Mouse (Mus musculus) liver, adult 2 months (tissue): Measurements from ENCODE around the gene Omt2a. TPM values are rescaled to one million over a fixed set of nuclear protein-coding genes. Genes with fewer than 3 reads are reported as not detected.
"Not testable (repeated sequence)": the region's sequence is repeated elsewhere in the genome, so short reads cannot be mapped to it uniquely, and the experiment has no call there.

Experiments
- DNase-seq: peaks from one replicate; pipeline ENCODE4 v3.0.0-alpha.2; 2011; ENCODE audit warnings: low read depth, low spot score; ENCODE audit errors: extremely low read depth
- H3K27ac ChIP-seq: fragments of 200-500 bp; replicated peaks from 2 replicates; pipeline ENCODE4 v1.5.1; 2012; ENCODE audit warnings: low read depth, mild to moderate bottlenecking, control low read depth, inconsistent platforms, low read length; ENCODE audit not compliant: insufficient read depth
- H3K27me3 ChIP-seq: fragments of 200-500 bp; 2 replicates; pipeline ENCODE4 v1.6.1; 2012; ENCODE audit warnings: mild to moderate bottlenecking, moderate library complexity, low read length, inconsistent platforms; ENCODE audit not compliant: control insufficient read depth, insufficient read depth
- H3K36me3 ChIP-seq: fragments of 200-500 bp; 2 replicates; pipeline ENCODE4 v1.6.1; 2012; ENCODE audit warnings: low read length, inconsistent platforms; ENCODE audit not compliant: control insufficient read depth, insufficient read depth
- H3K4me1 ChIP-seq: fragments of 200-500 bp; 2 replicates; pipeline ENCODE4 v1.6.1; 2011; ENCODE audit warnings: low read length; ENCODE audit not compliant: control insufficient read depth, insufficient read depth
- H3K4me3 ChIP-seq: fragments of 200-500 bp; 2 replicates; pipeline ENCODE4 v1.5.1; 2011; ENCODE audit warnings: low read depth, mild to moderate bottlenecking, control low read depth, low read length, moderate library complexity; ENCODE audit not compliant: insufficient read depth
- H3K79me2 ChIP-seq: fragments of 200-500 bp; 2 replicates; pipeline ENCODE4 v1.6.1; 2012; ENCODE audit warnings: inconsistent platforms, mild to moderate bottlenecking, low read length, moderate library complexity; ENCODE audit not compliant: control insufficient read depth, insufficient read depth
- H3K9ac ChIP-seq: fragments of 200-500 bp; 2 replicates; pipeline ENCODE4 v1.6.1; 2012; ENCODE audit warnings: low read depth, mild to moderate bottlenecking, control low read depth, inconsistent platforms, low read length
- CTCF ChIP-seq: fragments of 200-500 bp; IDR thresholded peaks from 2 replicates; pipeline ENCODE4 v1.5.1; 2011; ENCODE audit warnings: low read depth, low read length, control low read depth
- POLR2A ChIP-seq: fragments of 200-500 bp; IDR thresholded peaks from 2 replicates; pipeline ENCODE4 v1.6.1; 2011; ENCODE audit warnings: low read length, control low read depth; ENCODE audit not compliant: insufficient read depth; ENCODE audit errors: extremely low read depth
- WGBS: fragments of 180-500 bp; shearing (Covaris S2); methylation state at CpG from one replicate; pipeline ENCODE4 v1.1.7; 2018; 5-methylcytosine and 5-hydroxymethylcytosine counted together
- polyA plus RNA-seq: library from polyadenylated mRNA; depleted of rRNA; stranded (reverse); fragments of >200 nt; gene quantifications from 2 replicates; pipeline ENCODE4 v1.2.3, GENCODE M21; 2012
- total RNA-seq: library from RNA; depleted of rRNA; stranded (reverse); fragments of >200 nt; gene quantifications from 2 replicates; pipeline ENCODE4 v1.2.3, GENCODE M21; 2014

Gene Omt2a
- total and polyA plus RNA-seq, 2 experiments, result not detected

- no peak overlapping the region for H3K9ac ChIP-seq
- H3K4me3 ChIP-seq, result no peak overlapping the region
- H3K27me3 ChIP-seq, result no peaks in the 10 kb centered on the region
- no peaks in the 10 kb centered on the region for H3K36me3 ChIP-seq
- H3K27ac ChIP-seq, result no peak overlapping the region
- H3K79me2 ChIP-seq, result no peaks in the 10 kb centered on the region
- TF ChIP-seq POLR2A (no peak), CTCF (peak; percentile 35; the same call in 1 of the 2 replicates)
- no peaks in the 10 kb centered on the region for H3K4me1 ChIP-seq
- WGBS, result 7% methylated on average over 1 of the region's 1 CpGs
- DNase-seq, result peak; percentile 37
These were observed 4.9 kb upstream of the Omt2a start for GRCm38 (mm10) chr9:78319499-78319898.

GRCm38 (mm10) chr9:78308122-78308521 lies 6.5 kb downstream of the Omt2a start:
- not testable (repeated sequence) for H3K79me2 ChIP-seq, H3K36me3 ChIP-seq, H3K27me3 ChIP-seq, H3K4me1 ChIP-seq, DNase-seq, H3K4me3 ChIP-seq, H3K27ac ChIP-seq, H3K9ac ChIP-seq
- WGBS, result 86% methylated on average over 3 of the region's 3 CpGs

- H3K79me2 ChIP-seq, H3K4me1 ChIP-seq, H3K27me3 ChIP-seq, DNase-seq, H3K36me3 ChIP-seq, H3K4me3 ChIP-seq, H3K9ac ChIP-seq, H3K27ac ChIP-seq: not testable (repeated sequence)
- 66% methylated on average over 1 of the region's 1 CpGs for WGBS
These were observed 15.5 kb downstream of the Omt2a start for GRCm38 (mm10) chr9:78299143-78299542.

GRCm38 (mm10) chr9:78298232-78298631 lies 16.4 kb downstream of the Omt2a start:
- Histone ChIP-seq H3K27me3 (no peaks in the 10 kb centered on the region), H3K79me2 (no peaks in the 10 kb centered on the region), H3K36me3 (no peaks in the 10 kb centered on the region), H3K4me1 (no peaks in the 10 kb centered on the region), H3K9ac (no peak overlapping the region), H3K4me3 (no peak overlapping the region), H3K27ac (no peak overlapping the region)
- 89% methylated on average over 1 of the region's 1 CpGs for WGBS
- no peak for DNase-seq
- TF ChIP-seq CTCF (no peak), POLR2A (no peak)

- not testable (repeated sequence) for H3K4me3 ChIP-seq, H3K79me2 ChIP-seq, H3K36me3 ChIP-seq, H3K4me1 ChIP-seq, H3K27me3 ChIP-seq, H3K27ac ChIP-seq, H3K9ac ChIP-seq
- 12% methylated on average over 6 of the region's 6 CpGs for WGBS
- peak; percentile 78 for TF ChIP-seq CTCF
- peak; percentile 35 for DNase-seq
These were observed 18.5 kb downstream of the Omt2a start for GRCm38 (mm10) chr9:78296089-78296488.

- H3K36me3 ChIP-seq, H3K9ac ChIP-seq, H3K27me3 ChIP-seq, H3K4me1 ChIP-seq, H3K27ac ChIP-seq, H3K4me3 ChIP-seq, H3K79me2 ChIP-seq, DNase-seq: not testable (repeated sequence)
- WGBS, result 78% methylated on average over 7 of the region's 7 CpGs
These were observed 19.8 kb downstream of the Omt2a start for GRCm38 (mm10) chr9:78294781-78295180.

GRCm38 (mm10) chr9:78293683-78294082 lies 20.9 kb downstream of the Omt2a start:
- WGBS, result 62% methylated on average over 1 of the region's 1 CpGs
- H3K4me3 ChIP-seq, H3K27me3 ChIP-seq: not testable (repeated sequence)

GRCm38 (mm10) chr9:78292462-78292861 lies 22.1 kb downstream of the Omt2a start:
- not testable (repeated sequence) for H3K4me1 ChIP-seq, H3K27ac ChIP-seq, H3K79me2 ChIP-seq, DNase-seq, H3K9ac ChIP-seq, H3K4me3 ChIP-seq, H3K36me3 ChIP-seq, H3K27me3 ChIP-seq
- 85% methylated on average over 8 of the region's 8 CpGs for WGBS

More at GRCm38 (mm10) chr9:78293683-78294082, 20.9 kb downstream of the Omt2a start:
- DNase-seq, H3K9ac ChIP-seq, H3K4me1 ChIP-seq, H3K79me2 ChIP-seq, H3K36me3 ChIP-seq, H3K27ac ChIP-seq: not testable (repeated sequence)

GRCm38 (mm10) chr9:78289723-78290122 lies 24.9 kb downstream of the Omt2a start, which contains the start of gene Gm10639:
Gene Gm10639 (plus strand): TSS chr9:78289923.
- H3K36me3 ChIP-seq, H3K79me2 ChIP-seq, H3K9ac ChIP-seq, H3K4me3 ChIP-seq, H3K27ac ChIP-seq, H3K4me1 ChIP-seq, H3K27me3 ChIP-seq: not testable (repeated sequence)
- peak; percentile 25 for DNase-seq
- WGBS, result 21% methylated on average over 3 of the region's 3 CpGs
